31 mouse cellular contexts compared by ENCODE assay signal in genomic region chr5:130620060-130620459, GRCm38 (mm10).
DNase-seq lines count a peak whose midpoint lies in the region; ATAC-seq lines count a peak whose summit lies in the region.
"Had no signal": no experiment of that assay in that cellular context is flagged by ENCODE, and none has a peak within 500 bp of the region (broad histone marks: within the 10 kb centered on the region; RNA-seq: fewer than 3 reads in every experiment).

No protein-coding gene starts in this region.

- no peak for ATAC-seq in hindbrain, embryonic 11.5 days (ENCODE audit: low FRiP score)
- no peak for ATAC-seq in hindbrain, embryonic 14.5 days (ENCODE audit: low FRiP score)
- ATAC-seq in neural tube, embryonic 11.5 days (ENCODE audit: insufficient read depth, low FRiP score, low TSS enrichment) = no peak
- no peak for ATAC-seq in embryonic facial prominence, embryonic 11.5 days (replicated peaks; ENCODE audit: insufficient number of reproducible peaks, low FRiP score, low TSS enrichment, low read depth)
- ATAC-seq: activated CD4-positive, CD25-positive, alpha-beta regulatory T cell, adult 4 months; forebrain, embryonic 15.5 days; midbrain, embryonic 16.5 days had no signal

- no peak overlapping the region for H3K9ac ChIP-seq in hindbrain, embryonic 11.5 days (ENCODE audit: low read depth, low read length)
- H3K9ac ChIP-seq in hindbrain, embryonic 14.5 days = no peak overlapping the region
- no peak overlapping the region for H3K9ac ChIP-seq in neural tube, embryonic 11.5 days (ENCODE audit: low read length)
- H3K9ac ChIP-seq in embryonic facial prominence, embryonic 11.5 days (replicated peaks; ENCODE audit: low read length) = no peak overlapping the region
- H3K9ac ChIP-seq: embryonic facial prominence, embryonic 12.5 days; forebrain, embryonic 15.5 days; heart, embryonic 13.5 days; kidney, embryonic 15.5 days; limb, embryonic 15.5 days; liver, embryonic 13.5 days; neural tube, embryonic 13.5 days had no signal

- H3K9me3 ChIP-seq in hindbrain, embryonic 11.5 days (ENCODE audit: control insufficient read depth, low read length) = no peaks in the 10 kb centered on the region
- H3K9me3 ChIP-seq in hindbrain, embryonic 14.5 days (ENCODE audit: control insufficient read depth, low read length) = no peaks in the 10 kb centered on the region
- no peaks in the 10 kb centered on the region for H3K9me3 ChIP-seq in neural tube, embryonic 11.5 days (ENCODE audit: control insufficient read depth, low read length)
- no peaks in the 10 kb centered on the region for H3K9me3 ChIP-seq in embryonic facial prominence, embryonic 11.5 days (replicated peaks; ENCODE audit: control insufficient read depth, low read length)
- H3K9me3 ChIP-seq: embryonic facial prominence, embryonic 12.5 days; forebrain, embryonic 15.5 days; kidney, embryonic 15.5 days; limb, embryonic 15.5 days; neural tube, embryonic 13.5 days had no signal

- H3K4me1 ChIP-seq in hindbrain, embryonic 11.5 days (replicated peaks; ENCODE audit: control insufficient read depth, insufficient read depth, low read length) = no peaks in the 10 kb centered on the region
- no peaks in the 10 kb centered on the region for H3K4me1 ChIP-seq in hindbrain, embryonic 14.5 days (replicated peaks; ENCODE audit: control insufficient read depth, insufficient read depth, low read length)
- H3K4me1 ChIP-seq in neural tube, embryonic 11.5 days (ENCODE audit: control insufficient read depth, insufficient read depth, low read length) = no peaks in the 10 kb centered on the region
- no peaks in the 10 kb centered on the region; the same call in 1 of the 2 replicates for H3K4me1 ChIP-seq in embryonic facial prominence, embryonic 11.5 days (ENCODE audit: control insufficient read depth, insufficient read depth, low read length)
- H3K4me1 ChIP-seq: liver, embryonic 13.5 days had no signal

- H3K4me2 ChIP-seq in hindbrain, embryonic 11.5 days (replicated peaks; ENCODE audit: low read depth, low read length) = no peak overlapping the region
- no peak overlapping the region for H3K4me2 ChIP-seq in hindbrain, embryonic 14.5 days (replicated peaks)
- no peak overlapping the region for H3K4me2 ChIP-seq in neural tube, embryonic 11.5 days (ENCODE audit: low read depth)
- H3K4me2 ChIP-seq in embryonic facial prominence, embryonic 11.5 days (ENCODE audit: low read depth, low read length) = no peak overlapping the region
- H3K4me2 ChIP-seq: embryonic facial prominence, embryonic 12.5 days; forebrain, embryonic 15.5 days; heart, embryonic 13.5 days; kidney, embryonic 15.5 days; limb, embryonic 15.5 days; liver, embryonic 13.5 days; neural tube, embryonic 13.5 days had no signal

- 63% methylated on average over 7 of the region's 7 CpGs for WGBS in hindbrain, embryonic 11.5 days
- 43% methylated on average over 7 of the region's 7 CpGs for WGBS in hindbrain, embryonic 14.5 days
- WGBS in neural tube, embryonic 11.5 days = 52% methylated on average over 7 of the region's 7 CpGs
- 47% methylated on average over 7 of the region's 7 CpGs for WGBS in embryonic facial prominence, embryonic 11.5 days

- peak; percentile 14 for DNase-seq in hindbrain, embryonic 11.5 days (ENCODE audit: low spot score)
- no peak for DNase-seq in hindbrain, embryonic 14.5 days (ENCODE audit: low spot score)
- peak; percentile 23 for DNase-seq in neural tube, embryonic 11.5 days (ENCODE audit: low spot score)
- no peak for DNase-seq in neural tube, embryonic 10.5 days (ENCODE audit: extremely low spot score, low spot score)
- peak; percentile 43 for DNase-seq in embryonic facial prominence, embryonic 11.5 days (ENCODE audit: low spot score)
- DNase-seq in telencephalon, adult 2 months (ENCODE audit: low read depth, low spot score) = peak; percentile 26
- DNase-seq in ovary, postnatal 36 days (ENCODE audit: low spot score) = no peak
- DNase-seq: adrenal gland, adult 8-10 months; B cell, adult 2 months; cerebellum, adult 11 months; cerebellum, adult 9-10 months; cerebellum, postnatal 36 days; gastrocnemius, postnatal 10 days; heart, postnatal 10 days; kidney, adult 18-20 months; kidney, postnatal 25 days; liver, embryonic 13.5 days; lung, adult 18-20 months; lung, postnatal 14 days; right cerebral cortex, postnatal 4 days; thymus, postnatal 4 days had no signal

- H3K36me3 ChIP-seq in hindbrain, embryonic 11.5 days (ENCODE audit: control insufficient read depth, insufficient read depth, low read length) = no peaks in the 10 kb centered on the region
- no peaks in the 10 kb centered on the region for H3K36me3 ChIP-seq in hindbrain, embryonic 14.5 days (replicated peaks; ENCODE audit: control insufficient read depth, insufficient read depth)
- H3K36me3 ChIP-seq in neural tube, embryonic 11.5 days (ENCODE audit: control insufficient read depth, insufficient read depth, low read length) = no peaks in the 10 kb centered on the region
- H3K36me3 ChIP-seq in embryonic facial prominence, embryonic 11.5 days (replicated peaks; ENCODE audit: control insufficient read depth, insufficient read depth, low read depth, low read length) = no peaks in the 10 kb centered on the region
- H3K36me3 ChIP-seq: embryonic facial prominence, embryonic 12.5 days; forebrain, embryonic 10.5 days; forebrain, embryonic 15.5 days; heart, embryonic 13.5 days; kidney, embryonic 15.5 days; limb, embryonic 15.5 days; liver, embryonic 13.5 days; neural tube, embryonic 13.5 days had no signal

- H3K27ac ChIP-seq in hindbrain, embryonic 11.5 days (ENCODE audit: low read depth, low read length) = no peak overlapping the region
- H3K27ac ChIP-seq in hindbrain, embryonic 14.5 days = no peak overlapping the region
- no peak overlapping the region for H3K27ac ChIP-seq in neural tube, embryonic 11.5 days (ENCODE audit: low read depth, low read length)
- no peak overlapping the region for H3K27ac ChIP-seq in embryonic facial prominence, embryonic 11.5 days (replicated peaks; ENCODE audit: low read depth, low read length)
- H3K27ac ChIP-seq: embryonic facial prominence, embryonic 12.5 days; forebrain, embryonic 10.5 days; forebrain, embryonic 15.5 days; heart, embryonic 13.5 days; kidney, embryonic 15.5 days; left cerebral cortex, adult 2 months; limb, embryonic 15.5 days; liver, embryonic 13.5 days; neural tube, embryonic 13.5 days had no signal

- H3K4me3 ChIP-seq in hindbrain, embryonic 11.5 days (ENCODE audit: low read depth, low read length) = no peak overlapping the region
- H3K4me3 ChIP-seq in hindbrain, embryonic 14.5 days (replicated peaks; ENCODE audit: low read length) = no peak overlapping the region
- H3K4me3 ChIP-seq in neural tube, embryonic 11.5 days (ENCODE audit: low read depth, low read length) = no peak overlapping the region
- H3K4me3 ChIP-seq in embryonic facial prominence, embryonic 11.5 days (ENCODE audit: low read depth, low read length) = no peak overlapping the region
- H3K4me3 ChIP-seq: embryonic facial prominence, embryonic 12.5 days; forebrain, embryonic 10.5 days; forebrain, embryonic 15.5 days; heart, embryonic 13.5 days; kidney, embryonic 15.5 days; left cerebral cortex, adult 2 months; limb, embryonic 15.5 days; liver, embryonic 13.5 days; neural tube, embryonic 13.5 days had no signal

- no peaks in the 10 kb centered on the region for H3K27me3 ChIP-seq in hindbrain, embryonic 11.5 days (ENCODE audit: control insufficient read depth, insufficient read depth, low read length)
- no peaks in the 10 kb centered on the region for H3K27me3 ChIP-seq in hindbrain, embryonic 14.5 days (ENCODE audit: control insufficient read depth, insufficient read depth, low read length)
- no peaks in the 10 kb centered on the region for H3K27me3 ChIP-seq in neural tube, embryonic 11.5 days (ENCODE audit: control insufficient read depth, insufficient read depth, low read length)
- H3K27me3 ChIP-seq in embryonic facial prominence, embryonic 11.5 days (ENCODE audit: control insufficient read depth, insufficient read depth, low read length) = no peaks in the 10 kb centered on the region
- H3K27me3 ChIP-seq: embryonic facial prominence, embryonic 12.5 days; forebrain, embryonic 15.5 days; heart, embryonic 13.5 days; kidney, embryonic 15.5 days; limb, embryonic 15.5 days; liver, embryonic 13.5 days; neural tube, embryonic 13.5 days had no signal

Comparison
In these comparisons a context has a peak if more than half of its experiments do, and no peak if none do; other contexts are left out.
1. DNase-seq: peak in hindbrain, embryonic 11.5 days (single experiment), neural tube, embryonic 11.5 days (single experiment), embryonic facial prominence, embryonic 11.5 days (single experiment) and telencephalon, adult 2 months (single experiment); none in hindbrain, embryonic 14.5 days (single experiment), neural tube, embryonic 10.5 days (single experiment) and ovary, postnatal 36 days (single experiment).